Mouse (Mus musculus): ENCODE results near the gene Slc34a1.

Slc34a1 gene

GRCm38 (mm10) chr13:55444286-55444936 is 46.4 kb downstream of the Slc34a1 start:
- DNase-seq (ENCODE audit: low spot score in 2 of 2): no peak

GRCm38 (mm10) chr13:55444937-55445315 is 46.9 kb downstream of the Slc34a1 start, which contains the start of gene Grk6:
Gene Grk6 (plus strand): TSS chr13:55445072.
- DNase-seq (ENCODE audit: low spot score in 2 of 2): peak; percentile 99 to 100

- no peak for DNase-seq (ENCODE audit: low spot score in 2 of 2)
These were observed 47.5 kb downstream of the Slc34a1 start for GRCm38 (mm10) chr13:55445361-55446091.

GRCm38 (mm10) chr13:55446483-55447105 is 48.6 kb downstream of the Slc34a1 start:
- no peak for DNase-seq (ENCODE audit: low spot score in 2 of 2)

GRCm38 (mm10) chr13:55447543-55447943 is 49.6 kb downstream of the Slc34a1 start:
- no peak for DNase-seq (ENCODE audit: low spot score in 2 of 2)

GRCm38 (mm10) chr13:55448131-55448530 is 50.1 kb downstream of the Slc34a1 start:
- DNase-seq (ENCODE audit: low spot score in 2 of 2): no peak

GRCm38 (mm10) chr13:55449205-55449604 is 51.2 kb downstream of the Slc34a1 start:
- no peak for DNase-seq (ENCODE audit: low spot score in 2 of 2)

DNA sequence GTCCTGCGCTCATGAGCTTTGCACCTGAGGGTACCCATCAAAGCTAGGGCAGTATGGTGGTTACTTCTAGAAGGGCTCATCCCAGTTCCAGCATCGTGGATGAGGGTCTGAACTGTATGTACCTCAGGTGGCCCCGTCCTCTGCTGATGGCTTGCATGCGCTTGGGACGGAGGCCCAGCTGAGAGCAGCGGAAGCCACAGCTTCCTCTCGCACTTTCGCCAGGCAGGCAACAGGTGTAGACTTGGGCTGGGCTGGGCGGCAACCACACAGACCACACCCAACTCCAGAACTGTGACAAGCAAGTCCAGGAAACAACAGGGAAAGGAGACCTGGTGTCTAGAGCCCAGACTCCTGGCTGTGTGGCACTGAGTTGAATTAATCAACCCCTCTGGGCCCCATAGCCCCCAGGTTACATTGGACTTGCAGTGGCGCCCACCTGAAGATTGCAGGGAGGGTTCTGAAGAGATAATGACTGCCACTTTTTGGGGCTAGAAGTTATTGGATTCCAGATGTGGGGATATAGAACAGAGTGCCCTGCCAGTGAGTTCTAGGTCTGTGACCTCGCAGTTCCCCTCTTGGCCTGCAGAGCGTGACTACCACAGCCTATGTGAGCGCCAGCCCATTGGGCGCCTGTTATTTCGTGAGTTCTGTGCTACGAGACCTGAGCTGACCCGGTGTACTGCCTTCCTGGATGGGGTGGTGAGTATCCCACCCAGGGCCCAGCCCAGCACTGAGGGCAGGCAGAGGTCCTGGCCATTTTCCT is 51.9 kb downstream of the Slc34a1 start:
- DNase-seq (ENCODE audit: low spot score in 2 of 2): no peak

GRCm38 (mm10) chr13:55450511-55450980 is 52.6 kb downstream of the Slc34a1 start:
- DNase-seq (ENCODE audit: low spot score in 2 of 2): no peak

DNA sequence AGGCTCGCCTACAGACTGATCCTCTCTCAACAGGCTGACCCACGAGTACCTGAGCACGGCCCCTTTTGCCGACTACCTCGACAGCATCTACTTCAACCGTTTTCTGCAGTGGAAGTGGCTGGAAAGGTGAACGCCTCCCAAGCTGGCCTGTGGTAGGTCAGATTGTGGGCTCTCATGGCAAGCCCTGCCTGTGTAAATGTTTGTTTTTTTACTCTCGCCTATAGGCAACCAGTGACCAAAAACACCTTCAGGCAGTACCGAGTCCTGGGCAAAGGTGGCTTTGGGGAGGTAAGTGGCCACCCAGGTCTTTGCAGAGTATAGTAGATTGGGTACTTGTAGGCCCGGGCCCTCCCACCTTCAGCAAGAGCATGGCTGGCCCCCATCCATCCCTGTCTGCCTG is 53.3 kb downstream of the Slc34a1 start:
- DNase-seq (ENCODE audit: low spot score in 2 of 2): no peak

- DNase-seq (ENCODE audit: low spot score in 2 of 2): no peak
These were observed 54.0 kb downstream of the Slc34a1 start for GRCm38 (mm10) chr13:55451785-55452549.

DNA sequence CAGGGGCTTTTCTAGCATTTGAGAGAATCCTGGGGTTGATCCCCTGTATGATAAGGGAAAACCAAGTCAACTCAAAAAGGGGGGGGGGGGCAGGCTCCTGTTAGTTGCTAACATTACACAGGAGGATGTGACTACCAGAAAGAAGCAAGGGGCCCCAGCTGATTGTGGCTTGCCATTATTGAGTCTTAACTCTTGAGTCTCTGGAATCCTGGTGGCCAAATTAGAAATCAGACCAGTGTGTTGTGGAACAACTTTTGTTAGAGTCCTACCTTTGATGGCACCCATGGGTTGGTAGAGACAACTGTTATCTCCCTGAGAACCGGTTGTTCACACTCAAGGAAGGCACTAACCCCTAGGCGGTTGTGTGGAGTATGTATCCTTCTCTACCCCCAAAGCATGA is 65.0 kb downstream of the Slc34a1 start:
- DNase-seq (ENCODE audit: low spot score in 2 of 2): no peak

- DNase-seq (ENCODE audit: low spot score in 2 of 2): no peak
These were observed 65.5 kb downstream of the Slc34a1 start for GRCm38 (mm10) chr13:55463399-55464026.

GRCm38 (mm10) chr13:55464027-55464884 is 66.3 kb downstream of the Slc34a1 start, which contains the start of gene Prr7:
Gene Prr7 (plus strand): TSS chr13:55464267.
- DNase-seq (ENCODE audit: low spot score in 2 of 2): no peak

DNA sequence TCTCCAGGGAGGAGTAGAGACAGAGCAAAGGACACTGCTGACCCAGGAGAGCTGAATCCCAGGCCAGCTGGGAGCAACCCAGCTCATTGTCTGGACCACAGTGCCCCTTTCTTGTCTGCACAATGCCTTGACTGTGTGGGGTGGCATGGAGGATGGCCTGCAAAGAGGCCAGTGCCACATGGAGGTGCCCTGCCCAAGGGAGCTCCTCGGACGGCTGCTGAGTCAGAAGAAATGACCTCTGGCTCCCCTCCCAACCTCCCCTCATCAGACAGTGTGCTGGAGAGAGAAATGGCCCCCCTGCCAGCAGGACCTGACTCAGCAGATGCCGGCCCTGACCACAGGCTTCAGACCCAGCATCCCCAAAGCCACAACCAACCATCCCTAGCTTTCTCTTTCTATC is 67.2 kb downstream of the Slc34a1 start:
- no peak for DNase-seq (ENCODE audit: low spot score in 2 of 2)
